Mouse (Mus musculus) ES-Bruce4 (cell line): ENCODE measurements around the gene Kremen2.

ENCODE experiments used
- CTCF ChIP-seq: IDR thresholded peaks from one replicate; pipeline ENCODE4 v1.8.1; 2011; ENCODE audit warnings: low read depth, low read length
- POLR2A ChIP-seq: IDR thresholded peaks from one replicate; pipeline ENCODE4 v1.8.1; 2011; ENCODE audit warnings: low read length; ENCODE audit not compliant: insufficient read depth

GRCm38 (mm10) chr17:23726758-23727142 lies 18.9 kb downstream of the Kremen2 start:
- no peak for TF ChIP-seq POLR2A
- TF ChIP-seq CTCF: no peak
